Mouse (Mus musculus): Measurements from ENCODE around the gene Cyp39a1.

DNA sequence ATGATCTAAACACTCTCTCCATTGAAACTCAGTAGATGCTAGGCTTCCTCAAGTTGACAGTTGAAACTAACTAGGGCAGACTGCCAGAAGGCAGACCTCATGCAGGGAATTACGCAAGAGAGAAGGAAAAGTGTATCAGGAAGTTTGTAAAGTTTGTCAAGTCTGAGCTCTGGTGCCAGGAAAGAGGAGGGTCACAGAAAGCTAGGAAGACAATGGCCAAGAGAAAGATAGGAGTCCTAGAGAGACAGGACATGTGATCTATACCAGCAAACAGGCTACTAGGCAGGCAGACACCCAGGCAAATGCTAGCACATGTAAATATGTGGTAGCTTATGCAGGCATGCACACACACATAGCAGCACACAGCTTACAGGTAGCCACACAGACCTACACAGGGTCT lies 8.0 kb downstream of the Cyp39a1 start:
- no peak for TF ChIP-seq POLR2A (IDR thresholded peaks at IDR 0.05; ENCODE audit: insufficient read length, low read depth)
- peak; percentile 78; the same call in 1 of the 2 replicates for TF ChIP-seq CEBPB (IDR thresholded peaks at IDR 0.05; ENCODE audit: insufficient read depth, poor library complexity, severe bottlenecking)
- no peak for TF ChIP-seq TCF3 (IDR thresholded peaks at IDR 0.05; ENCODE audit: insufficient read length, low read depth)
- no peak for TF ChIP-seq POLR2AphosphoS2 (IDR thresholded peaks at IDR 0.05; ENCODE audit: insufficient read length, low read depth)
- no peak for TF ChIP-seq TCF12 (IDR thresholded peaks at IDR 0.05; ENCODE audit: insufficient read depth, poor library complexity, severe bottlenecking)
- TF ChIP-seq E2F4 (IDR thresholded peaks at IDR 0.05; ENCODE audit: insufficient read depth), result no peak
- no peak for TF ChIP-seq SRF (IDR thresholded peaks at IDR 0.05; ENCODE audit: control insufficient read depth, insufficient read length, low read depth)
- TF ChIP-seq MAX (IDR thresholded peaks at IDR 0.05; ENCODE audit: low read depth), result no peak
- no peak for TF ChIP-seq MYOG (IDR thresholded peaks at IDR 0.05; ENCODE audit: control insufficient read depth in 1 of 3, insufficient read depth in 1 of 3, insufficient read length in 2 of 3, low read depth in 2 of 3)
